In genomic region chr1:34076701-34077421, GRCm38 (mm10) we compare ENCODE assay signal across 11 mouse cellular contexts.
DNase-seq lines count a peak whose midpoint lies in the region; ATAC-seq and TF ChIP-seq lines count a peak whose summit lies in the region.
"Had no signal": no experiment of that assay in that cellular context is flagged by ENCODE, and none has a peak within 500 bp of the region (broad histone marks: within the 10 kb centered on the region; RNA-seq: fewer than 3 reads in every experiment).

No protein-coding gene starts in this region.

- H3K4me2 ChIP-seq in kidney, postnatal 0 days (ENCODE audit: low read length): peak overlapping the region; percentile 42
- H3K4me2 ChIP-seq in embryonic facial prominence, embryonic 15.5 days (replicated peaks): peak overlapping the region; percentile 20
- H3K4me2 ChIP-seq in limb, embryonic 15.5 days: peak overlapping the region; percentile 26; the same call in 1 of the 2 replicates
- H3K4me2 ChIP-seq in stomach, embryonic 15.5 days: peak overlapping the region; percentile 34

- no peak for TF ChIP-seq CTCF in kidney, postnatal 0 days (IDR thresholded peaks at IDR 0.05; ENCODE audit: low read depth)
- no peak for TF ChIP-seq CTCF in cerebellum, adult 2 months (IDR thresholded peaks at IDR 0.05; ENCODE audit: borderline replicate concordance, insufficient read depth, low read depth, low read length)

- intact Hi-C loops in gastrocnemius, postnatal 14 days (cut with DNase I; ENCODE audit: low total_unique reads): no loop called here

- H3K27me3 ChIP-seq in kidney, postnatal 0 days (ENCODE audit: insufficient read depth, low read length): no peaks in the 10 kb centered on the region
- H3K27me3 ChIP-seq in embryonic facial prominence, embryonic 15.5 days: no peaks in the 10 kb centered on the region
- H3K27me3 ChIP-seq in limb, embryonic 15.5 days: no peaks in the 10 kb centered on the region
- H3K27me3 ChIP-seq in stomach, embryonic 15.5 days (replicated peaks): no peaks in the 10 kb centered on the region
- no peaks in the 10 kb centered on the region for H3K27me3 ChIP-seq in cerebellum, adult 2 months (ENCODE audit: control insufficient read depth, insufficient read depth, low read length)
- H3K27me3 ChIP-seq: Patski had no signal

- H3K9me3 ChIP-seq in kidney, postnatal 0 days (replicated peaks; ENCODE audit: low read length): no peaks in the 10 kb centered on the region
- H3K9me3 ChIP-seq in embryonic facial prominence, embryonic 15.5 days (replicated peaks): no peaks in the 10 kb centered on the region
- H3K9me3 ChIP-seq in limb, embryonic 15.5 days: no peaks in the 10 kb centered on the region
- H3K9me3 ChIP-seq in stomach, embryonic 15.5 days: no peaks in the 10 kb centered on the region
- H3K9me3 ChIP-seq: megakaryocyte, embryonic 14.5 days had no signal

- 9% methylated on average over 12 of the region's 12 CpGs for WGBS in kidney, postnatal 0 days
- WGBS in embryonic facial prominence, embryonic 15.5 days: 11% methylated on average over 12 of the region's 12 CpGs
- 12% methylated on average over 12 of the region's 12 CpGs for WGBS in limb, embryonic 15.5 days
- WGBS in stomach, embryonic 15.5 days: 10% methylated on average over 12 of the region's 12 CpGs
- 28% methylated on average over 12 of the region's 12 CpGs for WGBS in cerebellum, adult 2 months

- 0 out of 2 replicates have a peak overlapping the region, but pooled peaks have one; percentile 4 for H3K4me3 ChIP-seq in kidney, postnatal 0 days (replicated peaks; ENCODE audit: low read depth, low read length)
- no peak overlapping the region for H3K4me3 ChIP-seq in embryonic facial prominence, embryonic 15.5 days (replicated peaks)
- H3K4me3 ChIP-seq in limb, embryonic 15.5 days: peak overlapping the region; percentile 19; the same call in 1 of the 2 replicates
- H3K4me3 ChIP-seq in stomach, embryonic 15.5 days (replicated peaks): peak overlapping the region; percentile 23
- no peak overlapping the region for H3K4me3 ChIP-seq in cerebellum, adult 2 months (replicated peaks; ENCODE audit: insufficient read depth, low read depth, low read length)
- H3K4me3 ChIP-seq: megakaryocyte, embryonic 14.5 days had no signal

- H3K27ac ChIP-seq in kidney, postnatal 0 days: 0 out of 2 replicates have a peak overlapping the region, but pooled peaks have one; percentile 16
- H3K27ac ChIP-seq in embryonic facial prominence, embryonic 15.5 days (replicated peaks): no peak overlapping the region
- no peak overlapping the region for H3K27ac ChIP-seq in limb, embryonic 15.5 days
- no peak overlapping the region for H3K27ac ChIP-seq in stomach, embryonic 15.5 days
- H3K27ac ChIP-seq in cerebellum, adult 2 months (ENCODE audit: insufficient read depth, low read length): no peak overlapping the region

- DNase-seq in kidney, postnatal 0 days (ENCODE audit: low spot score): peak; percentile 41
- no peak for DNase-seq in kidney, adult 11 months
- no peak for DNase-seq in gastrocnemius, postnatal 14 days
- no peak for DNase-seq in cerebellum, adult 2 months
- DNase-seq: cerebellum, adult 9-11 months; kidney, adult 8-10 months had no signal

- TF ChIP-seq POLR2A in cerebellum, adult 2 months (IDR thresholded peaks at IDR 0.05; ENCODE audit: borderline replicate concordance, insufficient read depth, low read length): no peak

- no peaks in the 10 kb centered on the region; the same call in 1 of the 2 replicates for H3K4me1 ChIP-seq in kidney, postnatal 0 days (replicated peaks; ENCODE audit: insufficient read depth, low read length)
- H3K4me1 ChIP-seq in embryonic facial prominence, embryonic 15.5 days: peaks cover 21% of the 10 kb centered on the region; the same call in 1 of the 2 replicates
- H3K4me1 ChIP-seq in limb, embryonic 15.5 days: peaks cover 26% of the 10 kb centered on the region
- no peaks in the 10 kb centered on the region for H3K4me1 ChIP-seq in stomach, embryonic 15.5 days
- H3K4me1 ChIP-seq in cerebellum, adult 2 months (ENCODE audit: control insufficient read depth, insufficient read depth, low read length): peaks cover 7% of the 10 kb centered on the region

- ATAC-seq in kidney, postnatal 0 days (replicated peaks; ENCODE audit: low FRiP score, low read depth): peak; percentile 71; the same call in 1 of the 2 replicates
- ATAC-seq in embryonic facial prominence, embryonic 15.5 days (ENCODE audit: insufficient number of reproducible peaks, low FRiP score, low TSS enrichment, low read depth): peak; percentile 34; the same call in 1 of the 2 replicates
- ATAC-seq in limb, embryonic 15.5 days (ENCODE audit: insufficient number of reproducible peaks, low FRiP score, low TSS enrichment, low read depth): no peak
- ATAC-seq in stomach, embryonic 15.5 days (ENCODE audit: insufficient read depth, low FRiP score, low read depth): peak; percentile 72
- ATAC-seq: Patski had no signal

- no peak overlapping the region for H3K9ac ChIP-seq in kidney, postnatal 0 days (ENCODE audit: low read depth, low read length)
- no peak overlapping the region for H3K9ac ChIP-seq in embryonic facial prominence, embryonic 15.5 days
- H3K9ac ChIP-seq in limb, embryonic 15.5 days: no peak overlapping the region
- no peak overlapping the region for H3K9ac ChIP-seq in stomach, embryonic 15.5 days

- H3K36me3 ChIP-seq in kidney, postnatal 0 days (ENCODE audit: insufficient read depth, low read length): no peaks in the 10 kb centered on the region
- no peaks in the 10 kb centered on the region for H3K36me3 ChIP-seq in embryonic facial prominence, embryonic 15.5 days
- no peaks in the 10 kb centered on the region for H3K36me3 ChIP-seq in limb, embryonic 15.5 days
- H3K36me3 ChIP-seq in stomach, embryonic 15.5 days: no peaks in the 10 kb centered on the region

Comparison
In these comparisons a context has a peak if more than half of its experiments do, and no peak if none do; other contexts are left out.
1. H3K4me3 ChIP-seq: peak in kidney, postnatal 0 days (single experiment), limb, embryonic 15.5 days (single experiment) and stomach, embryonic 15.5 days (single experiment); none in embryonic facial prominence, embryonic 15.5 days (single experiment) and cerebellum, adult 2 months (single experiment).
2. Peak in every context shown above with its lines, with median percentiles within 50 percentile points of each other: H3K4me2 ChIP-seq.